Mouse (Mus musculus): ENCODE results near the gene Il1rl2. TPM values are rescaled to one million over a fixed set of nuclear protein-coding genes. Genes with fewer than 3 reads are reported as not detected.

Il1rl2 gene
- polyA plus RNA-seq, 1 experiment from 2014 or later, result 0.90 TPM

GRCm38 (mm10) chr1:40282394-40282793, 42.0 kb upstream of the Il1rl2 start:
- 74% methylated on average over 3 of the region's 3 CpGs for WGBS (ENCODE audit: insufficient replicate concordance)
- H3K27ac ChIP-seq (ENCODE audit: low read depth), result no peak overlapping the region
- no peaks in the 10 kb centered on the region for H3K27me3 ChIP-seq (ENCODE audit: insufficient read depth, low read length)
- peaks cover 14% of the 10 kb centered on the region for H3K36me3 ChIP-seq (replicated peaks; ENCODE audit: insufficient read depth, low read length)
- DNase-seq (no peak), ATAC-seq (no peak)
- peaks cover 3% of the 10 kb centered on the region; the same call in 1 of the 2 replicates for H3K4me1 ChIP-seq (ENCODE audit: insufficient read depth)
- H3K4me3 ChIP-seq (ENCODE audit: low read depth, low read length), result no peak overlapping the region
- H3K4me2 ChIP-seq (ENCODE audit: low read depth, low read length), result no peak overlapping the region
- H3K9ac ChIP-seq (replicated peaks), result no peak overlapping the region
- H3K9me3 ChIP-seq (ENCODE audit: low read length), result no peaks in the 10 kb centered on the region
- TF ChIP-seq CTCF (IDR thresholded peaks at IDR 0.05; ENCODE audit: low read depth) (no peak), EP300 (IDR thresholded peaks at IDR 0.05; ENCODE audit: low read depth) (no peak)

DNA sequence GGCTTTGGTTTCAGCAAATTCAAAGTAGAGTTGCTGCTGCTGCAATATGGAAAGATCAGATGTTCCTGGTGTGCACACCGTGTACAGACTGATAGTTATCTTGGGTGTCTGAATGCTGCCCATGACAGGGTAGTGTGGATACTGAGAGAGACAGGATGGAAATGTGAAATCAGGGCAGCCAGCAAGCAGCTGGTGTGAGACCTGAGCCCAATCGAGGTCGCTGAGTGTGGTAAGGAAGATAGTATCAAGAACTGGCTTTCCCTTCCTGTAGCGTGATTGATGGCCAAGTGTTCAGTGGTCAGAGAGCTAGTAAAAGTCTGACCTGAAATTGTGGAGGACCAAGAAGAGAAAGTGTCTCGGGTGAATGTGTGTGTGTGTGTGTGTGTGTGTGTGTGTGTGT, 40.4 kb upstream of the Il1rl2 start:
- 20% methylated on average over 5 of the region's 5 CpGs for WGBS (ENCODE audit: insufficient replicate concordance)
- H3K9me3 ChIP-seq (ENCODE audit: low read length), result no peaks in the 10 kb centered on the region
- no peak overlapping the region for H3K4me2 ChIP-seq (ENCODE audit: low read depth, low read length)
- no peaks in the 10 kb centered on the region; the same call in 1 of the 2 replicates for H3K4me1 ChIP-seq (ENCODE audit: insufficient read depth)
- H3K9ac ChIP-seq (replicated peaks), result no peak overlapping the region
- H3K27ac ChIP-seq (ENCODE audit: low read depth), result no peak overlapping the region
- no peaks in the 10 kb centered on the region for H3K27me3 ChIP-seq (ENCODE audit: insufficient read depth, low read length)
- ATAC-seq (no peak), DNase-seq (no peak)
- TF ChIP-seq CTCF (IDR thresholded peaks at IDR 0.05; ENCODE audit: low read depth), result no peak
- no peak for TF ChIP-seq EP300 (IDR thresholded peaks at IDR 0.05; ENCODE audit: low read depth)
- H3K4me3 ChIP-seq (ENCODE audit: low read depth, low read length), result no peak overlapping the region
- peaks cover 14% of the 10 kb centered on the region for H3K36me3 ChIP-seq (replicated peaks; ENCODE audit: insufficient read depth, low read length)

DNA sequence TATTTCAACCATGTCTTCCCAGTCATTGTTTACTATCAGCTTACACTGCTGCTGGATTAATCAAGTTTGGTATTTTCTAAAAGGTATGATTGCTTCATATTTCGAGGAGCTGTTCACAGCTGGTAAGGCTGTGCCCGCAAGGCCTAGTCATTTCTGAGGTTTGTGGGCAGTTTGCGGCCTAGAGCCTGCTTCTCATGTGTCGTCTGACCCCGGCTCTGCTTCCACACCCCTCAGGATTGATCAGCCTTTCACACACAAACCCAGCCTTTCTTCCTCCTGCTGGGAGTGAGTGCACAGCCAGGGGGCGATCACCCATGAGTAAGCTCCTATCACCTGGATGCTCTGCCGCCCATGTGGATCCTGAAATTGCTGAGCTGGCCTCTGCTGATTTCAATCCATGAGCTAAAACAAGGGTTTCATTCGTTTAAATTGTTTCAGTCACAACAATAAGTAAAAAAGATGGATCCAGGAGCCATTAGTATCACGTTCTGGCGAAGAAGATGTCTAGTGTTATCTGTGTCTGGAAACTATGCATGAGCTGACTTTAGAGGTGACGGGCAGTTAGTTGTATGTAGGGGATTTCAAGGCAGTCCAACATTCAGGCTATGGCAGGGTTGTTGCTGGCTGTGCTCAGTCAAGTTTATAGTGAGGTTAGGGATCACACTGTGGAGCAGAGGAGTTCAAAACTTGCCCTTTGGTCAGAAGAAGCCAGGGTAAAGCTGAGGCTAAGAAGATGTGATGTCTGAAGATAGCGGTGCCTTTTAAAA, 33.7 kb upstream of the Il1rl2 start:
- no peaks in the 10 kb centered on the region; the same call in 1 of the 2 replicates for H3K4me1 ChIP-seq (ENCODE audit: insufficient read depth)
- peaks cover 9% of the 10 kb centered on the region for H3K36me3 ChIP-seq (replicated peaks; ENCODE audit: insufficient read depth, low read length)
- TF ChIP-seq EP300 (IDR thresholded peaks at IDR 0.05; ENCODE audit: low read depth) (no peak), CTCF (IDR thresholded peaks at IDR 0.05; ENCODE audit: low read depth) (peak; percentile 45)
- DNase-seq, result no peak
- no peak overlapping the region for H3K4me3 ChIP-seq (ENCODE audit: low read depth, low read length)
- no peak overlapping the region for H3K9ac ChIP-seq (replicated peaks)
- H3K27me3 ChIP-seq (ENCODE audit: insufficient read depth, low read length), result no peaks in the 10 kb centered on the region
- no peak overlapping the region for H3K27ac ChIP-seq (ENCODE audit: low read depth)
- ATAC-seq, result no peak
- WGBS (ENCODE audit: insufficient replicate concordance), result 63% methylated on average over 12 of the region's 12 CpGs
- H3K9me3 ChIP-seq (ENCODE audit: low read length), result no peaks in the 10 kb centered on the region
- no peak overlapping the region for H3K4me2 ChIP-seq (ENCODE audit: low read depth, low read length)

GRCm38 (mm10) chr1:40292231-40292630, 32.2 kb upstream of the Il1rl2 start:
- Histone ChIP-seq H3K4me3 (ENCODE audit: low read depth, low read length) (no peak overlapping the region), H3K9ac (replicated peaks) (no peak overlapping the region), H3K9me3 (ENCODE audit: low read length) (no peaks in the 10 kb centered on the region), H3K4me1 (ENCODE audit: insufficient read depth) (no peaks in the 10 kb centered on the region; the same call in 1 of the 2 replicates), H3K36me3 (replicated peaks; ENCODE audit: insufficient read depth, low read length) (peaks cover 11% of the 10 kb centered on the region), H3K4me2 (ENCODE audit: low read depth, low read length) (no peak overlapping the region), H3K27ac (ENCODE audit: low read depth) (no peak overlapping the region), H3K27me3 (ENCODE audit: insufficient read depth, low read length) (no peaks in the 10 kb centered on the region)
- WGBS (ENCODE audit: insufficient replicate concordance), result 81% methylated on average over 2 of the region's 2 CpGs
- ATAC-seq (no peak), DNase-seq (no peak)
- no peak for TF ChIP-seq EP300 (IDR thresholded peaks at IDR 0.05; ENCODE audit: low read depth)
- TF ChIP-seq CTCF (IDR thresholded peaks at IDR 0.05; ENCODE audit: low read depth), result no peak

- TF ChIP-seq EP300 (IDR thresholded peaks at IDR 0.05; ENCODE audit: low read depth) (no peak), CTCF (IDR thresholded peaks at IDR 0.05; ENCODE audit: low read depth) (peak; percentile 56)
- H3K27me3 ChIP-seq (ENCODE audit: insufficient read depth, low read length), result no peaks in the 10 kb centered on the region
- no peak overlapping the region for H3K4me2 ChIP-seq (ENCODE audit: low read depth, low read length)
- 91% methylated on average over 7 of the region's 7 CpGs for WGBS (ENCODE audit: insufficient replicate concordance)
- no peaks in the 10 kb centered on the region for H3K9me3 ChIP-seq (ENCODE audit: low read length)
- no peak overlapping the region for H3K4me3 ChIP-seq (ENCODE audit: low read depth, low read length)
- DNase-seq (peak; percentile 32), ATAC-seq (no peak)
- peaks cover 15% of the 10 kb centered on the region for H3K36me3 ChIP-seq (replicated peaks; ENCODE audit: insufficient read depth, low read length)
- no peaks in the 10 kb centered on the region for H3K4me1 ChIP-seq (ENCODE audit: insufficient read depth)
- no peak overlapping the region for H3K9ac ChIP-seq (replicated peaks)
- H3K27ac ChIP-seq (ENCODE audit: low read depth), result no peak overlapping the region
Observed at GRCm38 (mm10) chr1:40293891-40294290, 30.5 kb upstream of the Il1rl2 start.

DNA sequence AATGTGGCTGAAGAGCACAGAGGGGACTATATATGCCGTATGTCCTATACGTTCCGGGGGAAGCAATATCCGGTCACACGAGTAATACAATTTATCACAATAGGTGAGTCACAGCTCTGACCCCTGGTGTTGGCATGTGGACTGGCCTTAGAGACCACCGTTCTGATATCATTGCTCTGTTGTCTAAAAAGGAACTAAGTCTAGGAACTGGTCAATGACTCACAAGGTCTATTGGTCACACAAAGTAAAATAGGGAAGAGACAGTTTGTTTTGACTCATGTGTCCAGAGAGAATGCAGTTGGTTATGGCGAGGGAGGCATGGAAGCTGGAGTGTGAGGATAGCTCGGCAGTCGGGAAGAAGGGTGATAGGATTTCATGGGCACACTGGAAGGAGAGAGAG, 29.6 kb upstream of the Il1rl2 start:
- Histone ChIP-seq H3K4me1 (ENCODE audit: insufficient read depth) (no peaks in the 10 kb centered on the region), H3K27me3 (ENCODE audit: insufficient read depth, low read length) (no peaks in the 10 kb centered on the region), H3K36me3 (replicated peaks; ENCODE audit: insufficient read depth, low read length) (peaks cover 15% of the 10 kb centered on the region), H3K4me2 (ENCODE audit: low read depth, low read length) (no peak overlapping the region), H3K9me3 (ENCODE audit: low read length) (no peaks in the 10 kb centered on the region), H3K4me3 (ENCODE audit: low read depth, low read length) (no peak overlapping the region), H3K9ac (replicated peaks) (no peak overlapping the region), H3K27ac (ENCODE audit: low read depth) (no peak overlapping the region)
- no peak for TF ChIP-seq CTCF (IDR thresholded peaks at IDR 0.05; ENCODE audit: low read depth)
- peak; percentile 54 for ATAC-seq
- no peak for DNase-seq
- WGBS (ENCODE audit: insufficient replicate concordance), result 70% methylated on average over 9 of the region's 9 CpGs

All from liver, postnatal 0 days (tissue).